Mouse (Mus musculus) kidney, embryonic 15.5 days (tissue): ENCODE data around the gene Kcne1. TPM values are rescaled to one million over a fixed set of nuclear protein-coding genes. Genes with fewer than 3 reads are reported as not detected.

Experiments used
- ATAC-seq: fragments of 200-750 bp; cut with Nextera tagmentation; replicated peaks from 2 replicates; pipeline ENCODE4 v1.8.0; 2017; ENCODE audit warnings: moderate TSS enrichment; ENCODE audit not compliant: low FRiP score
- H3K27ac ChIP-seq: fragments of 300-500 bp; sonication (generic); 2 replicates; pipeline ENCODE4 v1.5.1; 2015; ENCODE audit warnings: mild to moderate bottlenecking, inconsistent platforms
- H3K27me3 ChIP-seq: fragments of 300-500 bp; sonication (generic); 2 replicates; pipeline ENCODE4 v1.6.1; 2015; ENCODE audit warnings: inconsistent platforms
- H3K36me3 ChIP-seq: fragments of 300-500 bp; sonication (generic); 2 replicates; pipeline ENCODE4 v1.6.1; 2015; ENCODE audit warnings: inconsistent platforms
- H3K4me1 ChIP-seq: fragments of 300-500 bp; sonication (generic); 2 replicates; pipeline ENCODE4 v1.6.1; 2015; ENCODE audit warnings: inconsistent platforms
- H3K4me2 ChIP-seq: fragments of 300-500 bp; sonication (generic); 2 replicates; pipeline ENCODE4 v1.6.1; 2015; ENCODE audit warnings: moderate library complexity, mild to moderate bottlenecking, inconsistent platforms
- H3K4me3 ChIP-seq: fragments of 300-500 bp; sonication (generic); replicated peaks from 2 replicates; pipeline ENCODE4 v1.5.1; 2015; ENCODE audit warnings: mild to moderate bottlenecking, inconsistent platforms
- H3K9ac ChIP-seq: fragments of 300-500 bp; sonication (generic); 2 replicates; pipeline ENCODE4 v1.6.1; 2015; ENCODE audit warnings: mild to moderate bottlenecking, inconsistent platforms
- H3K9me3 ChIP-seq: fragments of 300-500 bp; sonication (generic); replicated peaks from 2 replicates; pipeline ENCODE4 v1.6.1; 2016; ENCODE audit warnings: inconsistent platforms
- WGBS: fragments of 180-500 bp; shearing (Covaris S2); methylation state at CpG from one replicate; pipeline ENCODE4 v1.1.7; 2015; ENCODE audit warnings: mixed read lengths; 5-methylcytosine and 5-hydroxymethylcytosine counted together
- polyA plus RNA-seq: library from polyadenylated mRNA; unstranded; fragments of >200 nt; fragmentation: Nextera tagmentation; extraction: Ambion mirVana; gene quantifications from 2 replicates; pipeline ENCODE4 v1.2.1, GENCODE M21; 2015

The Kcne1 gene
- polyA plus RNA-seq, 1 experiment from 2014 or later = 1.8 TPM

GRCm38 (mm10) chr16:92301412-92301806 lies 57.9 kb downstream of the Kcne1 start:
- WGBS = 0% methylated on average over 12 of the region's 12 CpGs
- H3K4me1 ChIP-seq = peaks cover 21% of the 10 kb centered on the region
- peak overlapping the region; percentile 66 for H3K27ac ChIP-seq
- H3K36me3 ChIP-seq = peaks cover 14% of the 10 kb centered on the region
- peak; percentile 65 for ATAC-seq
- H3K4me3 ChIP-seq = peak overlapping the region; percentile 70
- H3K9me3 ChIP-seq = no peaks in the 10 kb centered on the region
- no peaks in the 10 kb centered on the region for H3K27me3 ChIP-seq
- peak overlapping the region; percentile 71 for H3K9ac ChIP-seq
- H3K4me2 ChIP-seq = peak overlapping the region; percentile 69

DNA sequence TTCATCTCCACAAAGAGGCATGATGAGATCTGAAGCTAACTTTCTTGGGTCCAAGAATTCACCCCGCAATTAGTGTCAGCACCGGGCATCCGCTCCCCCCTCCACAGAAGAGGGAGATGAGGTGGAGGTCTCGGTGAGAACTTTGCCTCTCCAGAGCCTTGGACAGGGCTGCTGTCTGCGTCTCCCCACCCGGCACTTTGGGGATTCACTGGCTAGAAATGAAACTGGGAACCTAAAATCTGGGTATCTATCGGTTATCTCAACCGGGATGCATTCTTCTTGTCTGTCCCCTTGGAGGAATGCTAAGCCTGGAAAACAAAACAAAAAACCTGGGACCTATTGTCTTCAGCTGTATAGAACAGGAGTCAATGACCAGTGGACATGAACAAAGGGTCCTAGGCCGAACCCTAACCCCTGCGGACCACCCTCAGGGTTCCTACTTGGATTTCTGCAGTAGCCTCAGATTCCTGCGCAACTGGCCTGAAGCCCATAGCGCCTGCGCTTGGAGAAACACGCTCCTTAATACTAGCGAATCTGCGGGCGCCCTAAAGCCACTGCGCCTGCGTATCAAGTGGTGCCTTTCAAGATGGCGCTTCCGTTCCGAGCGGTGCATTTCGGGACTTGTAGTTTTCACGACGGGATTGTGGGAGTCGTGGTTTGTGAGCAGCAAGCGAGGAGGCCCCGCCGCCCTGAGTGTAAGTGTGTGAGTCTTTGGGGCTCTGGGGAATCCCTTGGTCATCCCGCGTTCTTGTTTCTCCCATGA lies 58.4 kb downstream of the Kcne1 start, which contains the start of gene Smim11:
Gene Smim11 (plus strand): TSS at position 638 of the 763 bp plus-strand sequence.
- H3K27ac ChIP-seq = peak within 1 kb of the TSS; percentile 66
- H3K36me3 ChIP-seq = peaks cover 8% of the 10 kb centered on the region; the same call in 1 of the 2 replicates
- peak; percentile 95 for ATAC-seq
- no peaks in the 10 kb centered on the region for H3K27me3 ChIP-seq
- peak within 1 kb of the TSS; percentile 71 for H3K9ac ChIP-seq
- peak within 1 kb of the TSS; percentile 70 for H3K4me3 ChIP-seq
- peaks cover 21% of the 10 kb centered on the region for H3K4me1 ChIP-seq
- peak within 1 kb of the TSS; percentile 69 for H3K4me2 ChIP-seq
- WGBS = 11% methylated on average over 32 of the region's 32 CpGs
- H3K9me3 ChIP-seq = no peaks in the 10 kb centered on the region

Other genes with a start within 250 kb of the Kcne1 start
- gene Kcne2, start 67.1 kb downstream of the Kcne1 start, polyA plus RNA-seq = 0.10 and 0.27 TPM in 2 replicates
- gene Smim11, start 58.2 kb downstream of the Kcne1 start, polyA plus RNA-seq = 126 and 141 TPM in 2 replicates
- gene Fam243, start 38.0 kb downstream of the Kcne1 start, polyA plus RNA-seq = not detected in 2 replicates
- gene Rcan1, start 111.4 kb upstream of the Kcne1 start, polyA plus RNA-seq = 26.5 and 27.0 TPM in 2 replicates
- 7.5 and 8.0 TPM in 2 replicates for gene Clic6, start 126.3 kb upstream of the Kcne1 start, polyA plus RNA-seq